Mouse (Mus musculus) frontal cortex, adult (tissue): ENCODE measurements around the gene Ggt1.
A peak's percentile ranks its signal among the peaks of the same experiment; 100 is the strongest.
"Not testable (repeated sequence)": the region's sequence is repeated elsewhere in the genome, so short reads cannot be mapped to it uniquely, and the experiment has no call there.

ENCODE experiments used
- ATAC-seq: cut with Nextera tagmentation; 2 replicates; pipeline ENCODE4 v1.9.2; 2017; ENCODE audit warnings: mild to moderate bottlenecking, moderate library complexity, mixed read lengths; ENCODE audit not compliant: low TSS enrichment

The Ggt1 gene

GRCm38 (mm10) chr10:75561071-75561654 is at the start of gene Ggt1:
Gene Ggt1, plus strand, starts transcription at chr10:75561604.
- ATAC-seq: no peak

DNA sequence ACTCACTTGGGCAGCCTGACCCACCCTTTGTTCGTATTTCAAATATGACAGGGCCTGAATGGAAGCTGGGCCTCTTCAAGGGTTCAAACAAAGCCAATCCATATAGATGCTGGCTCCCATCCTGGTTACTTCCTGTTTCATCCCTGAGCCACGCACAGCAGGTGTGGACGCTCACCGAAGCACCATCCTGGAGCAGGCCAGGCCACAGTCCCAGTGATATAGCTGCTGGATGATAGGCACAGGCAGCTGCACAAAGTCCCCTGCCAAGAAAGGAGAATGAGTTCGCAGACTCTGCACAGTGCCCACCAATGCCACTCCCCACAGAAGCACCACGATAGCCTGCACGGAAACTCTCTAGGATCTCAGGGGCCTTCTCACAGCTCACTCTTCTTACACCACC is 49.5 kb upstream of the Ggt1 start:
- no peak for ATAC-seq

GRCm38 (mm10) chr10:75512796-75513195 is 48.6 kb upstream of the Ggt1 start:
- no peak for ATAC-seq

GRCm38 (mm10) chr10:75513306-75514067 is 47.9 kb upstream of the Ggt1 start:
- ATAC-seq: no peak

GRCm38 (mm10) chr10:75514361-75514760 is 47.0 kb upstream of the Ggt1 start:
- no peak for ATAC-seq

DNA sequence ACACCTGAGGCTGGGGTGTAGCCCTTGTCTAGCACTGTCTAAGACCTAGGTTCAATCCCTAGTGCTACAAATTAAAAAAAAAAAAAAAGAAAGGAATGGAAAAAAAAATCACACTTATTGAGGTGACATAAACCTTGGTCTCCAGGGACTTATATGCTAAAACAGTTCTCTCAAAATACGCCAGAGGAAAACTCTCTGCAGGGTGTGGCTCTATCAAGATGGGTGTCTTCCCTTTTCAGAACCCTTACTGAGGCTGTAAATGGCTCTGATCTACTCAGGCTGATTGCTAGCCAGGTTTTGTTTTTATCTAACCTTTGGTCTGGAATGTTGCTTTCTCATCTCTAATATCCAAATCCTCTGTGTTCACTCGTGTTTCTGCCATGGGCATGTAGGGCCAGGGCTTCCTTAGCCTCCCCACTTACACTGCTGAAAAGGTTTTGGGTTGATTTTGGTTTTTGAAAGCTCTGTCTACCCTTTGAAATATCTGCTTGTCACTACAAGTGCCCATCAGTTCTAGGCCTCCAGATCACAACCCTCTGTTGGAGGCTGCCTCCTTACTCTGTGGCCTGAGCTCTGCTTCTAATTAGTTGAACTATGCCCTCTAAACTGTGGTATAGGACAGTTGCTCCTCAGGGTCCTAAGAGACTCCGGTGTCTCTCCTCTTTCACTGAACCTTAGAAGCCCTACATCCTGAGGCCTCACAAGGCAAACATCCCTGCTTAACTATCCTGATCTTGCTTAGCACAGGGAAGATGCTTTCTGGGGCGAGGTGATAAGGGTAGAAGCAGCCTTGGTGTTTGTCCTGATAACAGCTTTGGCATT is 46.0 kb upstream of the Ggt1 start:
- ATAC-seq: no peak

GRCm38 (mm10) chr10:75516038-75516723 is 45.2 kb upstream of the Ggt1 start:
- ATAC-seq: no peak

DNA sequence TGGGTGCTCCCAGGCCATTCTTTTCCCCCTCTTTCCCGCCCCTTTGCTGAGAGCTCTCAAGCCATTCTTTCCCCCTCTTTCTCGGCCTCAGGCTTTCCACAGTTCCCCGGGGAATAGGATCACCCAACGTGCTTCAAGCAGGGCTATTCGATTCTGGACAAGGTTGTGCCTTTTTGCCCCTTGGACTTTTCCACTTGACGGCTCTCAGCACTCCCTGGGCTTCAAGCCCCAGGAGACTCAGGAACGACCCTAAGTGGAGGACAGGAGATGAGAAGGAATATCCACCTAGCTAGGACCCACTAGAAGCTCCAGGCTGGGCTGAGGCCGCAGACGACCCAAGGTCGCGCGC is 44.7 kb upstream of the Ggt1 start:
- ATAC-seq: peak; percentile 10; the same call in 1 of the 2 replicates

DNA sequence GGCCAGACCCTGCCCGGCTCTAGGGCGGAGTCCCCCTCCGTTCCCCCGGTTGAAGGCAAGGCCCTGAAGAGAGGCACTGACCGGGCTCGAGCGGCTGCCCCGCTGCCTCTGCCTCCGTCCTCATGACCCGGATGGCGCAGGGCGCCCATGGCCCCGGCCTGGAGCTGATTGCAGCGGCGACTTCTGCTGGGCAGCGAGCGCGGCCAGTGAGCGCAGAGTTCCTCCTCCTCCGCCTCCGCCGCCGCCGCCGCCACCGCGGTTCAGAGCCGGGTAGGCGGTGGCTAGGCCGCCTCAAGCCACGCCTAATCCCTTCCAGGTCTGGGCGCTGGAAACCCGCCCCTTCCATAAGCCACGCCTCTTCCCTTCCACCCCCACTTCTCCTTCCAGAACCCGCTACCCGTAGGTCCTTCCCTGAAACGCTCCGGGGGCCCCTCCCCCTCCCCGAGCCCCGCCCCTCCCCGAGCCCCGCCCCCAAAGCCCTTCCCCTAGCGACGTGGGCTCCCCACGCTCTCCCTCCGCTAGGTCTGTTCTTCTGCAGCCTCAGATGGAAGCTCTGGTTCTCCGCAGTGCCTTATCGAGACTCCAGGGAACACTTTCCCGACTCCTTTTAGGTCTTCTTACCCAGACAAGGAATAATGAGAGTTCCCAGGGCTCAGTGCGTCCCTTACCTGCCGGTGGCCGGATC is 44.2 kb upstream of the Ggt1 start, which contains the start of gene Snrpd3:
Gene Snrpd3, plus strand, starts transcription at position 479 of the 685 bp plus-strand sequence.
- peak; percentile 84 for ATAC-seq

- ATAC-seq: peak; percentile 85
Measured at GRCm38 (mm10) chr10:75517758-75518143, 43.7 kb upstream of the Ggt1 start, which contains the start of gene Gucd1. Gene Gucd1, minus strand, starts transcription at chr10:75517972.

DNA sequence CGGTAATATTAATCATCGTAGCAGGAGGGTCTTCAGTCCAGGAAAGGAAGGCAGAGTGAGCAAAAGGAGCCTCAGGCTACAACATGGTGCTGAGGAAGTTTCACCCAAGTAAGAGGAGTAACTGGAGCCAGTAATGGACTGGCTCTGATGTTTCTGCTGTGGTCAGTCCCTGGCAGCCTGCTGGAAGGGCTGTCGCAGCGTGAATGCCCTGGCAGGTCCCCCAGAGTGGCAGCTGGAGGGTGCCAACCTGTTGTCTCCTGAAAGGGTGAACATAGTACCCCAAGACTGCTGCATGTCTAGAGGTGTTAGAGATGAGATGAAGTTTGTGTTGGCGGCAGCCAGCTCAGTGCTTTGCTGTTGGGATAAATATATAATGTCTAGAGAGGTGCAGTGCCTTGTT is 40.8 kb upstream of the Ggt1 start:
- no peak for ATAC-seq

DNA sequence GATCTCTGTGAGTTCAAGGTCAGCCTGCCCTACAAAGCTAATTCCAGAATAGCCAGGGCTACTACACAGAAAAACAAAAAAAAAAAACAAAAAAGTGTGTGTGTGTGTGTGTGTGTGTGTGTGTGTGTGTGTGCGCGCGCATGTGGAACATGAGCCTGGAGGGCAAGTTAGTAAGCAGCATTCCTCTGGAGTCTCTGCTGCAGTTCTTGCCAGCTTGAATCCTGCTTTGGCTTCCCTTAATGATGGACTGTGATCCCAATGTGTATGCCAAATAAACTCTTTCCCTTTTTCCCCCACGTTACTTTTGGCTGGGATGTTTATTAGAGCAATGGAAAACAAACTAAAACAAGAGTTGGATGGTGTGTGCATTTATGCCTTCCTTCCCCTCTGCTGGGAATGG is 39.8 kb upstream of the Ggt1 start:
- no peak for ATAC-seq

DNA sequence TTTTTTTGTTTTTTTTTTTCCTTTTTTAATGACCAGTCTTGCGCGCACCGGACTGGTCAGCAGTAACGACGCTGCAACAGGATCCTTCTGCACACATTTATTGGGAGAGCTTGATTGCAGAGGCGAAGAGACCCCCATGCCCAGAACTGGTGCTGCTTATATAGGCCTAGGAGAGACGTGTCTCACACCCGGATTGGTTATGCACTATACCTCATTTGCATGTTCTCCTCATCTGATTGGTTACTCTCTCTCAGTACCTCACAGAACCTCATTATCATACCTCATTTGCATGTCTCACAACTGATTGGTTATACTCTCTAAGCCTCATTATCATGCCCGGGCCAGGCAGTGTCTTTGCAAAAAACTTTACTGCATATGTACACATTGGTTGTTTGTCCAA is 36.0 kb upstream of the Ggt1 start:
- ATAC-seq: not testable (repeated sequence)

DNA sequence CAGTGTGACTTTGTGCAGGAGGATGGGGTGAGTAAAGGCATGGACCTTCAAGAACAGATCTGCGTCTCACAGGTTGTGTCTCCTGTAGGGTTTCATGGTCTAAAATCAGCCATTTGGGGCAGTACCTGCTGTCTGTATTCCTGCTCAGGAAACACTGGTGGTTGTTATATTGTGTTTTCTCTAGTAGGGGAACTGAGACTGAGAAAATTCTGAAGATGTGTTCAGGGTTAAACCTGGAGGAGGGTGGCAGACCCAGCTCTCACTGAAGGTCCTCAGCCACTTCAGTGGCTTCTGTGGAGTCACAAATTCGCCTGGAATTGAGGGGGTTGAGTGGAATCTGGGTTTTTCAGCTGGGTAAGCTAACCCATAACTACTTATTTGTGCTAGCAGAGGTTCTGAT is 31.1 kb upstream of the Ggt1 start:
- ATAC-seq: no peak

- ATAC-seq: peak; percentile 66
Measured at GRCm38 (mm10) chr10:75531532-75532090, 29.8 kb upstream of the Ggt1 start.

GRCm38 (mm10) chr10:75534216-75534615 is 27.2 kb upstream of the Ggt1 start:
- ATAC-seq: no peak

DNA sequence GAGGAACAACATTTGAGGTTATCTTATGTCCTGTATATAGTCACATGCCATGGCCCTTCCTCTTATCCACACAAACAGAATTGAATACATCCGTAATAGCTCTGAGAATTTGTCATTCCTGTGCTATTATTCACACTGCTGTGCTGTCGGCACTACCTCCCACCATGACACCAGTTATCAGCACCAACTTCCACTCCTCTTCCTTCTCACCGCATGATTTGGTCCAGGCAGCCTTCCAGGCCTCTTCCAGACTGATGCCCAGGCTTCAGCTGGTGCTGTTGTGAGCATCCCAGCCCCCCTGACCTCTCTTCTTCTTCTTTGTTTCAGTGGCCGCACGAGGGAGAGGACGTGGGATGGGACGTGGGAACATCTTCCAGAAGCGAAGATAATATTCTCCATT is 26.5 kb upstream of the Ggt1 start:
- 0 out of 2 replicates have a peak, but pooled peaks have one; percentile 18 for ATAC-seq

DNA sequence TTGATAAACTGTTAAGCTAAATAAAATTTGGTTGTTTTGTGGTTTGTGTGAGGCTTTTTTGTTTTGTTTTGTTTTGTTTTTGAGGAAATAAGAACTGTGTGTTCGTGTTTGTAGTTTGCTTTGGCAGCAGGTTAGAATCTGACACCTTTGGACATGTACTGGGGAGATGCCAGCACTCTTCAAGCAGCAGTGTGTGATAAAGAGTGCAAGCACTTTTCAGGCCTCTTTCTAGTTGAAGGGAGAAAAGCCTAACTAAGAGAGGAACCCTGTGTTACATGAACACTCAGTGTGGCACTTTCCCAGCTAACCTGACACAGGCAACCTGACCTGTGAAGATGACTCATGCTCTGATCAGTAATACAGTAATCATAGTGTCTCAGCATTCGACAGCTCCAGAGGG is 26.0 kb upstream of the Ggt1 start:
- ATAC-seq: no peak

DNA sequence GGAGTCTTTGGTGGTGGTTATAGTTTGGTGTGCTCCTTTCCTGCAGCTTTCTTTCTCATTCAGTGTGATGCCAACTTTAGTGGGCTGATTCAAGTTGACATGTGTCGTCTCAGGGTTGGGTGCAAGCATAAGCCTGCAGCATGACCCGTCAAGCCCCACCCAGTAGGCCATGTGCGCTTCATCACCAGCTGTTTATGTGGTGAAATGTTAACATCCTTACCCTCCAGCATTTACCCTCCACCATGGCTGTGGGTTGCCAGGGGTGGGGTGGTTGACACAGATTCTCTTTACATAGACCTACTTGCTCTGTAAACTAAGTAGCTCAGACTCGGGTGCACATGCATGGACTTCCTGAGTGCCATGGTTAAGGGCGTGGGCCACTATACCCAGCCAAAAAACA is 25.3 kb upstream of the Ggt1 start:
- no peak for ATAC-seq

- no peak for ATAC-seq
Measured at GRCm38 (mm10) chr10:75547901-75548300, 13.5 kb upstream of the Ggt1 start.

DNA sequence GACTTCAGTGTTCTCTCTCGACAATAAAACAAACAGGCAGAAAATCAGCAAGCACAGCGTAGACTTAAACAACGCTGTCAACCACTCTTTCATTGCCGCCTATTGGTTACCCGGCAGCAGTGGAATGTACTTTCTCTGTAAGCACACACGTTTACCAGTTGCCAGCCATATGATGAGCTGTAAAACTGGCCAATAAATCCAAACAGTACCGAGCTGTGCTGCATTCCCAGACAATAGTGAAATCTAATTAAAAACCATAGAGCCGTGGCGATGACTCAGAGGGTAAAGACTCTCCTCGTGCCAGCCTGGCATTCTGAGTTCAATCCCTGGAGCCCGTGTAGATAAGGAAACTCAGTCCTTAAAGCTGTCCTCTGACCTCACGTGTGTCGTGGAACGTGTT is 12.9 kb upstream of the Ggt1 start:
- ATAC-seq: peak; percentile 41; the same call in 1 of the 2 replicates
